Mouse (Mus musculus): ENCODE results near the gene Icos. TPM values are rescaled to one million over a fixed set of nuclear protein-coding genes. Genes with fewer than 3 reads are reported as not detected.

Gene Icos
- polyA plus RNA-seq, 1 experiment from 2014 or later = 0.55 TPM

DNA sequence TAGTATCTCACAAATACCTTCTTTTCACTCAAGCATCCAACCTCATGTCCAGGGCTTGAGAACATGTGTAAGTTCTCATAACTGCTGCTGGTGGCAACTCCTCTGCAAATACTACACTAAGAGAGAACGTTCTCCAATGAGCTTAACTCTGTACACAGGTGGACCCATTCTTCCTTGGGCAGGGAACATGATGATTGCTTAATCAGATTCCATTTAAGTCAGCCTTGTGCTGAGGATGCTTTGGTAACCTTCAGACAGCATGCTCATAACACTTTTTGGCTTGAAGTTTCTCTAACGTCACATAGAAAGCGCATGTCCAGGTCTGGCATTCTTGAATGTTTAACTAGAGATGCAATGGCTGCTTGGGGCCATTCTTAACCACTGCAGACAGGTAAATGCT, 69.6 kb downstream of the Icos start:
- no peak overlapping the region for H3K9ac ChIP-seq
- H3K36me3 ChIP-seq = no peaks in the 10 kb centered on the region
- H3K27me3 ChIP-seq (replicated peaks) = no peaks in the 10 kb centered on the region
- no peaks in the 10 kb centered on the region for H3K9me3 ChIP-seq
- no peak overlapping the region for H3K4me3 ChIP-seq (replicated peaks)
- no peak overlapping the region for H3K4me2 ChIP-seq
- H3K27ac ChIP-seq = no peak overlapping the region
- WGBS = 81% methylated on average over 3 of the region's 3 CpGs
- no peak for ATAC-seq (ENCODE audit: insufficient read depth, low FRiP score, low read depth)
- H3K4me1 ChIP-seq = no peaks in the 10 kb centered on the region

Other genes starting within 250 kb of the Icos start
- not detected in 2 replicates for gene Ctla4, start 90.9 kb upstream of the Icos start, polyA plus RNA-seq (2015; fragmentation: Nextera tagmentation; extraction: Ambion mirVana)